Mouse (Mus musculus): ENCODE measurements around the gene Tmem209. TPM values are rescaled to one million over a fixed set of nuclear protein-coding genes. Genes with fewer than 3 reads are reported as not detected.

The Tmem209 gene
- polyA plus RNA-seq (2016; fragmentation: Nextera tagmentation; extraction: Ambion mirVana) = 29.2 and 30.9 TPM in 2 replicates

DNA sequence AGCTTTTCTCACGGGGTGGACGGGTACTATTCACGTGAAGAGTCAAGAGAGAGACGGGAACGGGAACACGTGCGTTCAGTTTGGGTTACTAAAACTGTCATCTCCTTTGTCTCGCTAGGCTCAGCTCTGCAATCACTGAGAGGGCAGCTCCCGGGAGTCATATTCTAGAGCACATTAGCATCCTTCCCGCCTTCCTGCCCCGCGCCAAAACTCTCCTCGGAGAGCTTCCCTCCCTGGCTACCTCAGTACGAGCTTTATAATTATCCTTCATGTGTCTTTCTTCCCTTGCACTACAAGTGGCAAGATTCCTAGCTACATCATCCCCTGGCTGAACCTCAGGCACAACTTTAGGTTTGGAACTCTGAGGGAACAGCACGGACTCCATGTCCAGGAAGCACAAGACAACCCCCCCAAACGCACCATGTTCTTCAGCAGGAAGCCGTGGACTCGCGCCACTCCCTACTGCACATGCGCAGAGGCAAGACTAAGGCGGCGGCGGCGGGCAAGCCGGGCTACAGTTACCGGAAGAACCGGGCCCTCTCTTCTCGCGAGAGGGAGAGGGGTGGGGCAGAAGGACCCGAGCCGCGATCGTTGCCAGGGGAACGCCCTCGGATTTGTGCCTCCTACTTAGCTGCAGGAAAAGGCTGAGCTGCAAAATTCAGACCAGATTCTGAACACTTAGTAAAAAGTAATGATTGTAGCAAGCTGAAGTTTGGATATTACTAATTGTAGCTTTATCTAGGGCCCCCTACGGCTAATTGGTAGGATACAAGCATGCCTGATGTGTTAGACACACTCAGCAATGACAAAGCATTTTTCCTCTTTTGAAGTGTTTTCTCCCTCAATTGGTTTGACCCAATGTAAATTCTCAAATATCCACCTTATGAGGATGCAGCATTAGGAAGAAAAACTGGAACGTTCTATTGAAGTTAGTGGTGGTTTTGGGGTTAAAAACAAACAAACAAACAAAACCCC is at the start of gene Tmem209, which contains the start of gene Ssmem1:
Gene Tmem209, minus strand, starts transcription at position 519 of the 975 bp plus-strand sequence.
Gene Ssmem1, plus strand, starts transcription at position 585 of the 975 bp plus-strand sequence.
- WGBS (ENCODE audit: insufficient replicate concordance) = under 1% methylated on average over 37 of the region's 37 CpGs
- Histone ChIP-seq H3K27me3 (replicated peaks) (no peaks in the 10 kb centered on the region; the same call in 1 of the 2 replicates), H3K4me1 (peaks cover 27% of the 10 kb centered on the region), H3K9ac (peak within 1 kb of the TSS; percentile 86), H3K4me2 (peak within 1 kb of the TSS; percentile 77), H3K4me3 (peak within 1 kb of the TSS; percentile 81), H3K27ac (peak within 1 kb of the TSS; percentile 90), H3K9me3 (replicated peaks) (no peaks in the 10 kb centered on the region), H3K36me3 (peaks cover 35% of the 10 kb centered on the region)
- peak; percentile 98 for ATAC-seq

DNA sequence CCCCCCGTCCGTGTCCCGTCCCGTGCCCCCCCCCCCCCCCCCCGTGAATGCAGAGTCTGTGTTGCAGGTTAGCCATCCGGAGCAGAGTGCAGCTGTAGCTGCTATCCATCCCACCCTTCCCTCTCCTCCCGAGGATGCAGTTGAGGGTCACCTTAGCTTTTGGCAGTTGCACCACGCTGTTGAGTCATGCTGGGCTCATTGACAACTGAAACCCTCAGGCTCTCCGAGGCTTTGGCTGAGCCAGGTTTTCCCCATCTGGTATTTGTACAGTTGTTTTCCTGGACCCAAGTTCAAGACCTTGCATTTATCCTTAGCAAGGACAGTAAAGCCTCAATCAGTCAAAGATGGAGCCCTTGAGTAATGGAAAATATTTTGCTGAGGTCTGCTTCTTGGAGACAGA is 46.5 kb upstream of the Tmem209 start:
- H3K4me3 ChIP-seq = no peak overlapping the region
- H3K4me1 ChIP-seq = no peaks in the 10 kb centered on the region

DNA sequence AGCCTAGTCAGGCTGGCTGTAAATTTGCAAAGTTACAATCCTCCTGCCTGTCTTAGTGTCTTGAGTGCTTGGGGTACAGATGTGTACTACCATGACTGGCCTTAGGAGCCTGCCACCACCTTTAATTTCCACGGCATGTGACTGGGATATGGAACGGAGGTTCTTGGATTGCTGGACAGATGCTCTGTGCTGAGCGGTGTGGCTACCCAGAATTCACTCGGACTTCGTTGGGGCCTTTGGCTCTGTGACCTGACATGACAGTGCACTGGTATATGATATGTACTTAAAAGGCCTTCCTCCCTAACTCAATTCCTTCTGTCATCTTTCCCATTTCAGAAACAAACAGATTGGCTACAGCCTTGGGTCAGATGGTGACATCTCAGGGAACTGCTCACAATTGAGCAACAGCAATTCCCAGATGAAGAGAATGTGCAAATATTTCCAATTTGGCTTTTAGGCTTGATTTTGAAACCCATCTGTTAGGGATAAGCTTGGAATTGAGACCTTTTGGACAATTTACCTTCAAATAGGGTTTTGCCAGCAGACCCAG is 45.1 kb upstream of the Tmem209 start:
- Histone ChIP-seq H3K4me3 (no peak overlapping the region), H3K27me3 (replicated peaks) (peaks cover 47% of the 10 kb centered on the region), H3K4me2 (no peak overlapping the region), H3K4me1 (0 out of 2 replicates have a peak, but pooled peaks cover under 1% of the 10 kb centered on the region), H3K27ac (no peak overlapping the region), H3K9me3 (replicated peaks) (no peaks in the 10 kb centered on the region), H3K36me3 (no peaks in the 10 kb centered on the region), H3K9ac (no peak overlapping the region)
- 80% methylated on average over 5 of the region's 5 CpGs for WGBS (ENCODE audit: insufficient replicate concordance)
- ATAC-seq = no peak

More for the DNA sequence above, 46.5 kb upstream of the Tmem209 start:
- no peak overlapping the region for H3K9ac ChIP-seq
- no peak for ATAC-seq
- H3K9me3 ChIP-seq (replicated peaks) = no peaks in the 10 kb centered on the region
- WGBS (ENCODE audit: insufficient replicate concordance) = 21% methylated on average over 5 of the region's 9 CpGs
- H3K36me3 ChIP-seq = no peaks in the 10 kb centered on the region
- peaks cover 40% of the 10 kb centered on the region for H3K27me3 ChIP-seq (replicated peaks)
- H3K27ac ChIP-seq = no peak overlapping the region
- H3K4me2 ChIP-seq = no peak overlapping the region

DNA sequence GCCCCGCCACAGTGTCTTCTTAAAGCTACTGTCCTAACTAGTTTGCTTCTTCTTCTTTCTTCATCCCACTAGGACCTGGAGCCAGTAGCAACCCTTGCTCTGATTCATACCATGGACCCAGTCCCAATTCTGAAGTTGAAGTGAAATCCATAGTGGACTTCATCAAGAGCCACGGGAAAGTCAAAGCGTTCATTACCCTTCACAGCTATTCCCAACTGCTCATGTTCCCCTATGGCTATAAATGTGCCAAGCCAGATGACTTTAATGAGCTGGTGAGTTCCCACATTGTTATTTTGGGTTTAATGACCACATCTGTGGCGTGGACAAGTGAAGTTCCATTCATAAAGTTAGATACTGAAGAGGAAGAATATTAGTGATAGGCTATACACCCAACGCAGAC is 44.5 kb upstream of the Tmem209 start:
- Histone ChIP-seq H3K9me3 (replicated peaks) (no peaks in the 10 kb centered on the region), H3K4me3 (no peak overlapping the region), H3K36me3 (no peaks in the 10 kb centered on the region), H3K27ac (no peak overlapping the region), H3K4me1 (0 out of 2 replicates have a peak, but pooled peaks cover 3% of the 10 kb centered on the region), H3K4me2 (no peak overlapping the region), H3K27me3 (replicated peaks) (peaks cover 53% of the 10 kb centered on the region), H3K9ac (no peak overlapping the region)
- no peak for ATAC-seq
- 70% methylated on average over 5 of the region's 5 CpGs for WGBS (ENCODE audit: insufficient replicate concordance)

DNA sequence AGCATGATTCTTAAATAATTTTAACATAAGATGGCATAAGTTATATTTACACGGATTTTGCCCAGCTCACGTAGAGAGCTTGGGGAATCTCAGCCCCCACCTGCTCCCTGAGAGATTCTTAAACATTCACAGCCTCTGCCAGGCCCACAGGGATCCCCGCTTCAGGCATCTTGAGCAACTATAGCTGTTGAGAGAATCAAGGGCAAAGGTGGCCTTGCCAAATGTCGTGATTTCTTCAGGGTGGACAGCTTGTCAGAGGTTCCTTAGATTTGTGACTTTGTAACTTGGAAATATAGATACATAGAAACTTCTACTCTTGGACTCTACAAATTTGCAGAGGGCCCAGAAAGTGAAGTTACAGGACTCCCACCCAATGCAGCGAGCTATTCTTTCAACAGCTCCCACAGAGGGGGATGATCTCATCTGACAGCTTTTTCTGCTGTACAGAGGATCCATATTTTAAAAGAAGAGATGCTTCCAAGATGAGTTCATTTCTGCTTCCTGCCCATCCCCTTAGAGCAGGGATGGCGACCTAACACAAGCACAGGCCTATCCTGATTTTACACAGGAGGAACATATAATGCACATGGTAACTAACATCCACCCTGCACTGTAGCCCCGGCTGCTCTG is 43.9 kb upstream of the Tmem209 start:
- Histone ChIP-seq H3K27ac (no peak overlapping the region), H3K27me3 (replicated peaks) (peaks cover 57% of the 10 kb centered on the region), H3K9ac (no peak overlapping the region), H3K4me2 (no peak overlapping the region), H3K36me3 (no peaks in the 10 kb centered on the region), H3K9me3 (replicated peaks) (no peaks in the 10 kb centered on the region), H3K4me1 (0 out of 2 replicates have a peak, but pooled peaks cover 3% of the 10 kb centered on the region), H3K4me3 (no peak overlapping the region)
- WGBS (ENCODE audit: insufficient replicate concordance) = 66% methylated on average over 7 of the region's 7 CpGs
- no peak for ATAC-seq

DNA sequence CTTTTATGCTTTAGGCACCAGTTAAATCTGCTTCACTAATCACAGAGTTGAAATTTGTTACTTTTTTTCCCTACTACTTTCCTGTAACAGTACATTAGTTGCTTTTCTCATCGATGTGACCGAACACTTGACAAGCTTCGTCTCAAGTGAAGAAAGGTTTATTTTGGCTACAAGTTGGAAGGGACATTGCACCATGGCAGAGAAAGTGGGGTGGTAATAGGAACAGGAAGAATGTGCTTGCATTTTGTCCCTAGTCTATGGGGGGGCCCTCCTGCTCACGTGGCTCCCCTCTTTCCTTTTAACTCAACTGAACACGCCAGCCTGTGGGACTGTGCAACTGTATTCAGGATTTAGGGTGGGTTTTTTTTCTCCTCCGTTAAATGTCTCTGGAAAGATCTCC is 43.0 kb upstream of the Tmem209 start:
- Histone ChIP-seq H3K27me3 (replicated peaks) (peaks cover 66% of the 10 kb centered on the region), H3K9me3 (replicated peaks) (no peaks in the 10 kb centered on the region), H3K9ac (no peak overlapping the region), H3K4me2 (no peak overlapping the region), H3K4me3 (no peak overlapping the region), H3K36me3 (no peaks in the 10 kb centered on the region), H3K27ac (no peak overlapping the region), H3K4me1 (0 out of 2 replicates have a peak, but pooled peaks cover 3% of the 10 kb centered on the region)
- ATAC-seq = no peak
- 43% methylated on average over 6 of the region's 6 CpGs for WGBS (ENCODE audit: insufficient replicate concordance)

DNA sequence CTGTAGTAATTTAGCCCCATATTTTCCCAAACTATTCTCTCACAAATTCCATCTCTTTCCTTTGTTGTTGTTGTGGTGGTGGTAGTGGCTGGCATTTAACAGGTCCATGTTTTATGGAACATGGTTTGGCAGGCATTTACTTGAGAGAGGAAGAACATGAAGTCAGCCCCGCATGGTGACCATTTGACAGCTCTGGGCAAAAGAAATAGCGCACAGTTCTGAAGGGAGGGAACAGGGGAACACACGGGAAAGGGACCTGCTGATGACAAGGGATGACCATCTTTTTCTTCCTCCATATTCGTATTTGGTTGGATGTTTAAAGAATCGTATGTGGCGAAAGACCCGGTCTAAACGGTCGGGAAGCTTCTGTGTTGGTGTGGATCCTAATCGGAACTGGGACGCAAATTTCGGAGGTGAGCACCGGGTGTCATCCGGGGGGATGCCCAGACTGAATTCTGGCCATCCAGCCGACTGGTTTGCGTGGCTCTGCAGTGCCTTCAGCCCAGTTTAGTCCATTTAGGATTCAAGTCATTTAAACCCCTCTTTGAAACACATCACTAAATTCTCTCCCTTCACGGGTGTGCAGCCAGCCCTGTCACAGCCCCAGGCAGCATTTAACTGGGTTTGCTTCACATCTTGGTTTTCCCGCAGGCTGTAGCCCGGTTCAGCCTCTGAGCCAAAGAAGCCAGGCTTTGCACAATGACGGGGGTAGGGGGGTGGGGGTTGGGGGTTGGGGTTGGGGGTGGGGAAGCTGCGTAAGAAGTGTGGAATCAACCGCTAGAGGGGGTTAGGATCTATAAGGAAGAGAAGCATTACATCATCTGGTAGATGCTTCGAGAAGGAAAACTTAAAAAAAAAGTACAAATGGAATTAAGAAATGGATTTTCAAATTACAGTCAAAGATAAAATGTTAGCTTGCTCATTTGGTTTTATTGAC is 42.3 kb upstream of the Tmem209 start:
- H3K9ac ChIP-seq = no peak overlapping the region
- H3K4me2 ChIP-seq = 0 out of 2 replicates have a peak overlapping the region, but pooled peaks have one; percentile 11
- no peaks in the 10 kb centered on the region for H3K36me3 ChIP-seq
- H3K9me3 ChIP-seq (replicated peaks) = no peaks in the 10 kb centered on the region
- no peak overlapping the region for H3K4me3 ChIP-seq
- H3K27me3 ChIP-seq (replicated peaks) = peaks cover 73% of the 10 kb centered on the region
- no peak for ATAC-seq
- 24% methylated on average over 23 of the region's 23 CpGs for WGBS (ENCODE audit: insufficient replicate concordance)
- H3K4me1 ChIP-seq = 0 out of 2 replicates have a peak, but pooled peaks cover 3% of the 10 kb centered on the region
- H3K27ac ChIP-seq = no peak overlapping the region

DNA sequence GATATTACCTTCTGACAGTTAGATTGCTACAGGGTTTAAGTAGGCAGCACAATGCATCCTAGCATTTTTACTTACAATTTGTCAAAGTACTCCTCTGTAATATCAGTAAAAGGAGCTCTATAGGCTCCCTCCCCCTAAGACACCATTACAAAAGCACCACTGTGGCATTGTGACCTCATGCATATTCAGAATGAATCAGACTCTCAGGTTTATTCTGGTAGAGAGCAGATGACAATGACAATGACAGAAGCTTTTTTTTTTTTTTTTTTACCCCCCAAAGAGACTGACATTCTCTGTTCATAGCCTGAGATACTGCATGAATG is 41.6 kb upstream of the Tmem209 start:
- H3K4me2 ChIP-seq = no peak overlapping the region
- no peaks in the 10 kb centered on the region for H3K9me3 ChIP-seq (replicated peaks)
- H3K9ac ChIP-seq = no peak overlapping the region
- no peaks in the 10 kb centered on the region for H3K36me3 ChIP-seq
- H3K4me1 ChIP-seq = 0 out of 2 replicates have a peak, but pooled peaks cover 3% of the 10 kb centered on the region
- no peak overlapping the region for H3K27ac ChIP-seq
- ATAC-seq = no peak
- H3K4me3 ChIP-seq = no peak overlapping the region
- peaks cover 79% of the 10 kb centered on the region for H3K27me3 ChIP-seq (replicated peaks)

DNA sequence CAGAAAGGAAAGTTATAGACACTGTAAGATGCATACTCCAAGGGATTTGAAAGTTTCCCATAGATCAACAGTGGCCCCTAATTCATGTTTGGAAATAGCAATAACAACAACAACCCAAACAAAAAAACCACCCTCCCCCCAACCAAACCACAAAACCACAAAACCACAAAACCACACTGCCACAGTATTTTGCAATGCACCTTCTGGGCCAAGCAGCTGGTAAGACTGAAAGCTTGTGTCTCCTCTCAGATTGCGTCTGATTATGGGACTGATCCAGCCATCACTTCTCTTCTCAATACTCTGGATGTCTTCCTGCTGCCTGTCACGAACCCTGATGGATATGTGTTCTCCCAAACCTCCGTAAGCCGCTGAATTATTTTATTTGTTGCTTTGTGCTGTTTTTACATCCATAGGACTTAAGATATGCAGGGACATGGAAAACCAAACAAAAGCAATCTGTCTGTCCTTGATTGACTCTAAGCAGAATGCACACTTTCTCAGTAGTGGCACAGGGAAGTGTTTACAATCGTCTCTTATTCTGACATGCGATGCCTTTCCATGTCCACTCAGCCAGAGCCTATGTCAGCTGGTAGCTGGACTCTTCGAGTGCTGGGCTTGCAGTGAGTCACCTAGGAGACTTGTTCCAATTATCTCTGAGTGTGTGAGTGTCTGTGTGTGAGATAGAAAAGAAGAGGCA is 41.1 kb upstream of the Tmem209 start:
- H3K36me3 ChIP-seq = no peaks in the 10 kb centered on the region
- 0 out of 2 replicates have a peak, but pooled peaks cover 3% of the 10 kb centered on the region for H3K4me1 ChIP-seq
- no peak overlapping the region for H3K4me2 ChIP-seq
- H3K27ac ChIP-seq = no peak overlapping the region
- no peak for ATAC-seq
- WGBS (ENCODE audit: insufficient replicate concordance) = 39% methylated on average over 7 of the region's 7 CpGs
- H3K9me3 ChIP-seq (replicated peaks) = no peaks in the 10 kb centered on the region
- no peak overlapping the region for H3K4me3 ChIP-seq
- H3K9ac ChIP-seq = no peak overlapping the region
- H3K27me3 ChIP-seq (replicated peaks) = peaks cover 84% of the 10 kb centered on the region

DNA sequence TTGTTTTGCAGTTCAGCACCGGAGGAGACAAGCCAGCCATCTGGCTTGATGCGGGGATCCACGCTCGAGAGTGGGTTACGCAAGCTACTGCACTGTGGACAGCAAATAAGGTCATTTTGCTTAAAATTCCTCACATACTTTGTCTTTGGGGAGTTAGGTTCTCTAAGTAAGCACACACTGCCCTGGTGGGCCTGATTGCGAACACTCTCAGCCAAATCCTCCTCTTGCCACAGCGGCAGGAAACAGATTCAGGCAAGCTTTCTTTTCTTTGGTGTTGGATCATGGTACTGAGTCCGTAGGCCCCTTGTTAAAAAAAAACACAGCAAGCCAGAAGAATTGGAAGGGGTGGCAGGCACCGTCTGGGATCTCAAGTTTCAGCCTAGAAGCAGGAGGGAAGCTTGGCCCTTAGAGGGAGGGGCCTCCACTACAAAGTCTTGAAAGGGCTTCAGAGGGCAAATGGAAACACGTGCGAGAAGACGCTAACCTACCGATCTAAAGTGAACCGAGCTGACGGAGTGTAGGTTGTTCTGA is 39.7 kb upstream of the Tmem209 start:
- peaks cover 92% of the 10 kb centered on the region for H3K27me3 ChIP-seq (replicated peaks)
- H3K4me2 ChIP-seq = no peak overlapping the region
- no peak overlapping the region; the same call in 1 of the 2 replicates for H3K27ac ChIP-seq
- no peaks in the 10 kb centered on the region for H3K36me3 ChIP-seq
- H3K9me3 ChIP-seq (replicated peaks) = no peaks in the 10 kb centered on the region
- H3K4me3 ChIP-seq = no peak overlapping the region
- WGBS (ENCODE audit: insufficient replicate concordance) = 11% methylated on average over 15 of the region's 15 CpGs
- no peak for ATAC-seq
- H3K4me1 ChIP-seq = 0 out of 2 replicates have a peak, but pooled peaks cover 3% of the 10 kb centered on the region
- H3K9ac ChIP-seq = no peak overlapping the region

All from liver, embryonic 12.5 days (tissue).